Mouse (Mus musculus) colon, adult 2 months (tissue): ENCODE data around the gene Crtc1. TPM values are rescaled to one million over a fixed set of nuclear protein-coding genes. Genes with fewer than 3 reads are reported as not detected.

ENCODE experiments used
- polyA plus RNA-seq: library from polyadenylated mRNA; depleted of rRNA; stranded (reverse); fragments of >200 nt; gene quantifications from 2 replicates; pipeline ENCODE4 v1.2.3, GENCODE M21; 2012; rRNA removed

The Crtc1 gene
- polyA plus RNA-seq: 18.2 and 20.8 TPM in 2 replicates

GRCm38 (mm10) chr8:70439055-70439847 lies at the start of gene Crtc1:
Gene Crtc1 (minus strand): TSS chr8:70439579.

GRCm38 (mm10) chr8:70486941-70487520 lies 47.7 kb upstream of the Crtc1 start, which contains the start of gene Tmem59l:
Gene Tmem59l (minus strand): TSS chr8:70487358.

GRCm38 (mm10) chr8:70476333-70477268 lies 37.2 kb upstream of the Crtc1 start, which contains the start of gene Klhl26:
Gene Klhl26 (minus strand): TSS chr8:70476968.

GRCm38 (mm10) chr8:70373397-70374317 lies 65.7 kb downstream of the Crtc1 start, which contains the start of gene Comp:
Gene Comp (plus strand): TSS chr8:70373558.

GRCm38 (mm10) chr8:70353194-70353817 lies 86.1 kb downstream of the Crtc1 start, which contains the start of gene Upf1:
Gene Upf1 (minus strand): TSS chr8:70353278.

Other genes starting within 250 kb of the Crtc1 start
- 23.6 and 29.4 TPM in 2 replicates for gene Slc25a42, start 227.3 kb downstream of the Crtc1 start, polyA plus RNA-seq
- 24.7 and 26.6 TPM in 2 replicates for gene Sugp2, start 205.4 kb downstream of the Crtc1 start, polyA plus RNA-seq
- gene Armc6, start 205.1 kb downstream of the Crtc1 start, polyA plus RNA-seq: 18.5 and 20.5 TPM in 2 replicates
- 14.8 and 15.3 TPM in 2 replicates for gene Homer3, start 156.8 kb downstream of the Crtc1 start, polyA plus RNA-seq
- 50.8 and 53.9 TPM in 2 replicates for gene Ddx49, start 137.1 kb downstream of the Crtc1 start, polyA plus RNA-seq
- gene Cope, start 137.1 kb downstream of the Crtc1 start, polyA plus RNA-seq: 567 and 576 TPM in 2 replicates
- gene Cers1, start 123.8 kb downstream of the Crtc1 start, polyA plus RNA-seq: 1.2 and 1.3 TPM in 2 replicates
- 1.4 and 2.2 TPM in 2 replicates for gene Gdf1, start 109.8 kb downstream of the Crtc1 start, polyA plus RNA-seq
- gene Upf1, start 86.3 kb downstream of the Crtc1 start, polyA plus RNA-seq: 39.4 and 51.9 TPM in 2 replicates
- 0.34 and 1.3 TPM in 2 replicates for gene Comp, start 66.0 kb downstream of the Crtc1 start, polyA plus RNA-seq
- 56.4 and 63.2 TPM in 2 replicates for gene Klhl26, start 37.4 kb upstream of the Crtc1 start, polyA plus RNA-seq
- 4.8 TPM in 2 replicates for gene Tmem59l, start 47.8 kb upstream of the Crtc1 start, polyA plus RNA-seq
- 4.5 and 6.0 TPM in 2 replicates for gene Crlf1, start 53.6 kb upstream of the Crtc1 start, polyA plus RNA-seq
- gene Rex1bd, start 67.2 kb upstream of the Crtc1 start, polyA plus RNA-seq: 161 and 243 TPM in 2 replicates
- gene Uba52, start 71.2 kb upstream of the Crtc1 start, polyA plus RNA-seq: 633 and 1,054 TPM in 2 replicates
- 577 and 594 TPM in 2 replicates for gene Fkbp8, start 88.1 kb upstream of the Crtc1 start, polyA plus RNA-seq
- 59.9 and 67.3 TPM in 2 replicates for gene Kxd1, start 88.4 kb upstream of the Crtc1 start, polyA plus RNA-seq
- 35.1 and 39.9 TPM in 2 replicates for gene Ell, start 99.9 kb upstream of the Crtc1 start, polyA plus RNA-seq
- gene Isyna1, start 154.8 kb upstream of the Crtc1 start, polyA plus RNA-seq: 170 and 176 TPM in 2 replicates
- gene Ssbp4, start 169.3 kb upstream of the Crtc1 start, polyA plus RNA-seq: 312 and 345 TPM in 2 replicates
- gene Lrrc25, start 176.6 kb upstream of the Crtc1 start, polyA plus RNA-seq: 7.2 and 7.9 TPM in 2 replicates
- gene Gdf15, start 192.9 kb upstream of the Crtc1 start, polyA plus RNA-seq: 19.1 and 30.3 TPM in 2 replicates
- gene Pgpep1, start 220.8 kb upstream of the Crtc1 start, polyA plus RNA-seq: 57.3 and 63.9 TPM in 2 replicates
- 119 and 132 TPM in 2 replicates for gene Lsm4, start 233.7 kb upstream of the Crtc1 start, polyA plus RNA-seq